Mouse (Mus musculus): ENCODE data around the gene Gm6588. TPM values are rescaled to one million over a fixed set of nuclear protein-coding genes. Genes with fewer than 3 reads are reported as not detected.

Gm6588 gene
- polyA plus RNA-seq, 1 experiment from 2014 or later = not detected

GRCm38 (mm10) chr5:112496753-112497369, 47.6 kb downstream of the Gm6588 start:
- Histone ChIP-seq H3K4me3 (no peak overlapping the region), H3K9me3 (replicated peaks) (no peaks in the 10 kb centered on the region), H3K4me2 (no peak overlapping the region), H3K27ac (ENCODE audit: poor library complexity, severe bottlenecking) (no peak overlapping the region), H3K9ac (no peak overlapping the region), H3K36me3 (no peaks in the 10 kb centered on the region), H3K4me1 (replicated peaks) (peaks cover 22% of the 10 kb centered on the region), H3K27me3 (replicated peaks) (peaks cover 45% of the 10 kb centered on the region)
- ATAC-seq (ENCODE audit: insufficient number of reproducible peaks, low FRiP score) = no peak
- WGBS = 51% methylated on average over 7 of the region's 7 CpGs

DNA sequence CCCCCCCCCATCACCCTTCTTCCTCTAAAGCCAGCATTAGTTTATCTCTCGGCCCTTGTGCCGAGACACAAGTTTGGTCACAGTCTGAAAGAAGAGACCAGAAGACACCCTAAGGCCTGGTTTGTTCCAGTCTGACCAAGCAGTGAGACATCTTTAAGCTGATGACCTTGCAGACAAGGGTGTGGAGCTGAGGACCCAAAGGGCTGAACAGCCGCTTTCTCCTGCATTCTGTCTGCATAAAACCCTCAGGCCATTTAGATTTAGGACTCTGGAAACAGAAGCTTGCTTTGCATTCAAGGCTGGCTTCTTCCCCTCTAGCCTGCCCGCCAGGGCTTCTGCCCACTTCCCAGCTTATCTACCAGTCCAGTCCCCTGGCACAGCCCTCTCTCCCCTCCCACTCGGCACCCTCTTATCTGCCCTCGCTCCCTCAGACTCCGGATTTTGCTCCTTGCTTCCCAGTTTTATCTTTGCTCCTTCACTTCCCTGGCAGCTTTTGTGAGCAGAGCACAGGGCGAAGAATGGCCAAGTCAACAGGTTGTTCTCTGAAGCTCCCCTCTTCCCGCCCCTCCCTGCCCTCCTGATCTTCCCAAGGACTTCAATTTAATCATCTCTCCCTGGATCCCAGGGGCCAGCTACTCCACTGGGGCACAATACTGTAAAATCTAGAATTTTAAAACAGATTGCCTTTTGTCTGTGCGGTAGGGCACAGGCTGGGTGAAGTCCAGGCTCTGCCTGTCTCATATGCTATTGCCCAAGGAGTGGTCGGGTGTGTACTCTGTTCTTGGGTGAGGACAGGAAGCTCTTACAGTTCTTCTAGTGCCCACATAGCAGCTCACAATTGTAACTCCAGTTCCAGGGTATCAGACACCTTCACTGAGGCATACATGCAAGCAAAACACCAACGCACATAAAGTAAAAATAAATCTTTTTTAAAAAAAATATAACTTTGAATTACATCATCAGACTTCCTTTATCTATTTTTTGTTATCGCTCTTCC, 50.0 kb downstream of the Gm6588 start:
- H3K27ac ChIP-seq (ENCODE audit: poor library complexity, severe bottlenecking) = no peak overlapping the region
- ATAC-seq (ENCODE audit: insufficient number of reproducible peaks, low FRiP score) = no peak
- no peak overlapping the region for H3K9ac ChIP-seq
- peaks cover 17% of the 10 kb centered on the region for H3K4me1 ChIP-seq (replicated peaks)
- no peak overlapping the region for H3K4me3 ChIP-seq
- no peaks in the 10 kb centered on the region for H3K36me3 ChIP-seq
- H3K4me2 ChIP-seq = peak overlapping the region; percentile 10; the same call in 1 of the 2 replicates
- no peaks in the 10 kb centered on the region for H3K9me3 ChIP-seq (replicated peaks)
- WGBS = 38% methylated on average over 13 of the region's 13 CpGs
- H3K27me3 ChIP-seq (replicated peaks) = peaks cover 41% of the 10 kb centered on the region

DNA sequence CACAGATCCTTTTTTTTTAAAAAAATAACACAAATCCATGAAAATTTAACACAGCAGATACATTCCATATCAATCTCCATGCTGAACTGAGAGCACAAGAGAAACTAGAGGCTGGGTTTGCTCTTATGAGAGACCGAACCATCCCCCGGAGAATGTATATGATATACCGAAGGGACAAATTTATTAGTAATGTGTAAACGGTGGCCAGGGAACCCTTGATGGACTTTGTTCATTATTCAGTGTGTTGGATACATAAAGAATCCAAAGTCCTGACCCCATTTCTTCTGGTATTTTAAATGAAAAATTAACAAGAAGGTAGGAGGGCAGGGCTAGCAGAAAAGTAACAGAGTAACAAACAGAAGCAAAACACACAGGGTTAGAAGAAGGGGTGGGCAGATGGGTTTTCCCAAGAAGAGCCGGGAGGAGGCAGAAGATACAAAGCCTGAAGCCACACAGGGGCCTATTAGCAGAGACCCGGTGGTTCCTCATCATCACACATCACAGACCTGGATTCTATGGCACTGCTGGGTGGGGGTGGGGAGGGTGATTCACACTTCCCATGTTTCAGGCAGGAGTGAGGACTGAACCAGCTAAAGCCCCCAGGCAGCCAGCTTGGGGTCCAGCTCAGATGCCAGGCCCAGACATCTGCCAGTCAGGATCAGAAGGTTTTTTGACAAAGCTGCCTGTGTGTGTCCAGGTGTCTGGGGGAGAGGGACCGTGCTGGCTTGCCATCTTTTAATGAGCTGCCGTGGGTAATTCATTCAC, 50.9 kb downstream of the Gm6588 start:
- no peak overlapping the region for H3K9ac ChIP-seq
- peaks cover 17% of the 10 kb centered on the region for H3K4me1 ChIP-seq (replicated peaks)
- no peaks in the 10 kb centered on the region for H3K36me3 ChIP-seq
- H3K4me3 ChIP-seq = no peak overlapping the region
- H3K27me3 ChIP-seq (replicated peaks) = peaks cover 35% of the 10 kb centered on the region
- ATAC-seq (ENCODE audit: insufficient number of reproducible peaks, low FRiP score) = no peak
- H3K9me3 ChIP-seq (replicated peaks) = no peaks in the 10 kb centered on the region
- 69% methylated on average over 8 of the region's 8 CpGs for WGBS
- no peak overlapping the region for H3K27ac ChIP-seq (ENCODE audit: poor library complexity, severe bottlenecking)
- no peak overlapping the region for H3K4me2 ChIP-seq

Other genes starting within 250 kb of the Gm6588 start
- 0.57 and 0.64 TPM in 2 replicates for gene Cryba4, start 196.9 kb upstream of the Gm6588 start, polyA plus RNA-seq (2016; fragmentation: Nextera tagmentation; extraction: Ambion mirVana)
- gene Crybb1, start 193.6 kb upstream of the Gm6588 start, polyA plus RNA-seq (2016; fragmentation: Nextera tagmentation; extraction: Ambion mirVana) = 0.46 and 0.67 TPM in 2 replicates
- gene Tpst2, start 172.7 kb upstream of the Gm6588 start, polyA plus RNA-seq (2016; fragmentation: Nextera tagmentation; extraction: Ambion mirVana) = 34.4 and 36.4 TPM in 2 replicates
- gene Tfip11, start 123.1 kb upstream of the Gm6588 start, polyA plus RNA-seq (2016; fragmentation: Nextera tagmentation; extraction: Ambion mirVana) = 21.6 and 22.3 TPM in 2 replicates
- gene Srrd, start 106.4 kb upstream of the Gm6588 start, polyA plus RNA-seq (2016; fragmentation: Nextera tagmentation; extraction: Ambion mirVana) = 23.8 and 25.2 TPM in 2 replicates
- 19.0 and 20.2 TPM in 2 replicates for gene Hps4, start 106.3 kb upstream of the Gm6588 start, polyA plus RNA-seq (2016; fragmentation: Nextera tagmentation; extraction: Ambion mirVana)
- 0.10 and 0.24 TPM in 2 replicates for gene Gm6583, start 93.4 kb upstream of the Gm6588 start, polyA plus RNA-seq (2016; fragmentation: Nextera tagmentation; extraction: Ambion mirVana)
- gene Asphd2, start 54.6 kb upstream of the Gm6588 start, polyA plus RNA-seq (2016; fragmentation: Nextera tagmentation; extraction: Ambion mirVana) = 3.0 and 3.4 TPM in 2 replicates
- gene Sez6l, start 127.8 kb downstream of the Gm6588 start, polyA plus RNA-seq (2016; fragmentation: Nextera tagmentation; extraction: Ambion mirVana) = 0.31 and 0.48 TPM in 2 replicates

Data from heart, embryonic 12.5 days (tissue).